Mouse (Mus musculus): ENCODE results near the gene Olfr904. TPM values are rescaled to one million over a fixed set of nuclear protein-coding genes. Genes with fewer than 3 reads are reported as not detected.

Olfr904 gene
- polyA plus RNA-seq, 1 experiment from 2014 or later, result not detected

Other genes with a start within 250 kb of the Olfr904 start
- gene Olfr894, start 245.1 kb upstream of the Olfr904 start, polyA plus RNA-seq (2015; fragmentation: Nextera tagmentation; extraction: Ambion mirVana), result not detected in 2 replicates
- not detected in 2 replicates for gene Olfr143, start 210.4 kb upstream of the Olfr904 start, polyA plus RNA-seq (2015; fragmentation: Nextera tagmentation; extraction: Ambion mirVana)
- gene Olfr895, start 195.3 kb upstream of the Olfr904 start, polyA plus RNA-seq (2015; fragmentation: Nextera tagmentation; extraction: Ambion mirVana), result not detected in 2 replicates
- gene Olfr896-ps1, start 172.0 kb upstream of the Olfr904 start, polyA plus RNA-seq (2015; fragmentation: Nextera tagmentation; extraction: Ambion mirVana), result not detected in 2 replicates
- not detected in 2 replicates for gene Olfr25, start 134.1 kb upstream of the Olfr904 start, polyA plus RNA-seq (2015; fragmentation: Nextera tagmentation; extraction: Ambion mirVana)
- not detected in 2 replicates for gene Olfr898, start 114.7 kb upstream of the Olfr904 start, polyA plus RNA-seq (2015; fragmentation: Nextera tagmentation; extraction: Ambion mirVana)
- gene Olfr250, start 96.2 kb upstream of the Olfr904 start, polyA plus RNA-seq (2015; fragmentation: Nextera tagmentation; extraction: Ambion mirVana), result not detected in 2 replicates
- not detected in 2 replicates for gene Olfr251, start 86.1 kb upstream of the Olfr904 start, polyA plus RNA-seq (2015; fragmentation: Nextera tagmentation; extraction: Ambion mirVana)
- not detected in 2 replicates for gene Olfr147, start 61.4 kb upstream of the Olfr904 start, polyA plus RNA-seq (2015; fragmentation: Nextera tagmentation; extraction: Ambion mirVana)
- gene Olfr901, start 33.7 kb upstream of the Olfr904 start, polyA plus RNA-seq (2015; fragmentation: Nextera tagmentation; extraction: Ambion mirVana), result not detected in 2 replicates
- gene Olfr902, start 15.5 kb upstream of the Olfr904 start, polyA plus RNA-seq (2015; fragmentation: Nextera tagmentation; extraction: Ambion mirVana), result not detected in 2 replicates
- gene Olfr905, start 8.0 kb downstream of the Olfr904 start, polyA plus RNA-seq (2015; fragmentation: Nextera tagmentation; extraction: Ambion mirVana), result not detected in 2 replicates
- not detected in 2 replicates for gene Olfr906, start 23.9 kb downstream of the Olfr904 start, polyA plus RNA-seq (2015; fragmentation: Nextera tagmentation; extraction: Ambion mirVana)
- not detected in 2 replicates for gene Olfr907, start 32.7 kb downstream of the Olfr904 start, polyA plus RNA-seq (2015; fragmentation: Nextera tagmentation; extraction: Ambion mirVana)
- not detected in 2 replicates for gene Olfr911-ps1, start 58.4 kb downstream of the Olfr904 start, polyA plus RNA-seq (2015; fragmentation: Nextera tagmentation; extraction: Ambion mirVana)
- not detected in 2 replicates for gene Olfr910, start 74.7 kb downstream of the Olfr904 start, polyA plus RNA-seq (2015; fragmentation: Nextera tagmentation; extraction: Ambion mirVana)
- not detected in 2 replicates for gene Olfr912, start 117.0 kb downstream of the Olfr904 start, polyA plus RNA-seq (2015; fragmentation: Nextera tagmentation; extraction: Ambion mirVana)
- not detected in 2 replicates for gene Olfr913, start 129.6 kb downstream of the Olfr904 start, polyA plus RNA-seq (2015; fragmentation: Nextera tagmentation; extraction: Ambion mirVana)
- gene Olfr914, start 142.0 kb downstream of the Olfr904 start, polyA plus RNA-seq (2015; fragmentation: Nextera tagmentation; extraction: Ambion mirVana), result not detected in 2 replicates
- gene Olfr916, start 196.7 kb downstream of the Olfr904 start, polyA plus RNA-seq (2015; fragmentation: Nextera tagmentation; extraction: Ambion mirVana), result not detected in 2 replicates
- not detected in 2 replicates for gene Olfr917, start 202.7 kb downstream of the Olfr904 start, polyA plus RNA-seq (2015; fragmentation: Nextera tagmentation; extraction: Ambion mirVana)
- not detected in 2 replicates for gene Olfr918, start 211.5 kb downstream of the Olfr904 start, polyA plus RNA-seq (2015; fragmentation: Nextera tagmentation; extraction: Ambion mirVana)
- not detected in 2 replicates for gene Olfr919, start 240.5 kb downstream of the Olfr904 start, polyA plus RNA-seq (2015; fragmentation: Nextera tagmentation; extraction: Ambion mirVana)